ENCODE assay signal across 14 mouse cellular contexts in the genomic region with DNA sequence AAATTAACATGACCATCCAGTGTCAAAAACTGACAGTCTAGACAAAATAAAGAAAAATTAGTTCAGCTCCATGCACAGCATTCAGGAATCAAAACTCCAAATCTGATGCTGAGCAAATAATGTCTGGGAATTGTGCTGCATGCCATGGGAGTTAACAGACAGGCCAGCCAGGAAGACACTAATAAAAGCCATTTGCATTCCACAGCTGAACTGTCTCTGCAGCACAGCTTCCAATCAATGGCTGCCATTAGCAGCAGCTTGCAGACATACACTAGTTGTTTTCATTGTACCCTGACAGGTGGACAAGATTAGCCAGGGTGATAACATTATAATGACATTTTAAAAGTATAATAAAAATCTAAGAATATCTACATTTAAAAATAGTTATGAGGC.
DNase-seq lines count a peak whose midpoint lies in the region; ATAC-seq and TF ChIP-seq lines count a peak whose summit lies in the region.
"Had no signal": no experiment of that assay in that cellular context is flagged by ENCODE, and none has a peak within 500 bp of the region (broad histone marks: within the 10 kb centered on the region; RNA-seq: fewer than 3 reads in every experiment).

No protein-coding gene starts in this region.

- peak overlapping the region; percentile 46; the same call in 1 of the 2 replicates for H3K27ac ChIP-seq in layer of hippocampus, adult 2 months
- no peak overlapping the region; the same call in 1 of the 2 replicates for H3K27ac ChIP-seq in forebrain, embryonic 13.5 days
- H3K27ac ChIP-seq in intestine, embryonic 16.5 days (ENCODE audit: low read length) = no peak overlapping the region
- H3K27ac ChIP-seq in kidney, adult 2 months (ENCODE audit: insufficient read depth, low read depth, low read length) = no peak overlapping the region
- H3K27ac ChIP-seq: kidney, postnatal 0 days; liver, embryonic 15.5 days; macrophage had no signal

- TF ChIP-seq CTCF in layer of hippocampus, adult 2 months (conservative IDR thresholded peaks at IDR 0.05) = no peak
- no peak for TF ChIP-seq CTCF in kidney, adult 2 months (conservative IDR thresholded peaks at IDR 0.05; ENCODE audit: insufficient read depth, insufficient read length, low read depth, low read length)

- H3K4me2 ChIP-seq in forebrain, embryonic 13.5 days = no peak overlapping the region
- H3K4me2 ChIP-seq in intestine, embryonic 16.5 days (ENCODE audit: low read depth, low read length) = no peak overlapping the region
- H3K4me2 ChIP-seq: liver, embryonic 15.5 days had no signal

- DNase-seq in layer of hippocampus, adult 2 months (ENCODE audit: low spot score in 2 of 2) = no peak
- DNase-seq in layer of hippocampus, postnatal 25 days (ENCODE audit: extremely low spot score in 1 of 2, low spot score in 1 of 2) = no peak
- peak; percentile 38 for DNase-seq in retina, embryonic 14.5 days (ENCODE audit: low spot score)
- DNase-seq in lung, postnatal 14 days = no peak
- no peak for DNase-seq in kidney, adult 2 months
- no peak for DNase-seq in B cell, adult 2 months
- DNase-seq: gastrocnemius, postnatal 25 days; thymus, adult 18-20 months had no signal

- H3K9ac ChIP-seq in forebrain, embryonic 13.5 days = no peak overlapping the region
- no peak overlapping the region for H3K9ac ChIP-seq in intestine, embryonic 16.5 days (ENCODE audit: low read depth, low read length)
- H3K9ac ChIP-seq: liver, embryonic 15.5 days had no signal

- H3K4me3 ChIP-seq in layer of hippocampus, adult 2 months = no peak overlapping the region
- no peak overlapping the region for H3K4me3 ChIP-seq in forebrain, embryonic 13.5 days
- no peak overlapping the region for H3K4me3 ChIP-seq in intestine, embryonic 16.5 days (ENCODE audit: low read length)
- no peak overlapping the region for H3K4me3 ChIP-seq in kidney, adult 2 months (ENCODE audit: insufficient read depth, low read depth, low read length)
- H3K4me3 ChIP-seq: liver, embryonic 15.5 days had no signal

- peaks cover 6% of the 10 kb centered on the region; the same call in 1 of the 2 replicates for H3K4me1 ChIP-seq in forebrain, embryonic 13.5 days
- H3K4me1 ChIP-seq in intestine, embryonic 16.5 days (ENCODE audit: control insufficient read depth, insufficient read depth, low read length) = no peaks in the 10 kb centered on the region
- H3K4me1 ChIP-seq in kidney, adult 2 months (ENCODE audit: control insufficient read depth, insufficient read depth, low read length) = no peaks in the 10 kb centered on the region
- H3K4me1 ChIP-seq: liver, embryonic 15.5 days had no signal

- no peaks in the 10 kb centered on the region for H3K36me3 ChIP-seq in forebrain, embryonic 13.5 days (ENCODE audit: poor library complexity, severe bottlenecking)
- H3K36me3 ChIP-seq in intestine, embryonic 16.5 days (ENCODE audit: control insufficient read depth, insufficient read depth, low read length) = no peaks in the 10 kb centered on the region
- H3K36me3 ChIP-seq in kidney, adult 2 months (ENCODE audit: control insufficient read depth, insufficient read depth, low read length) = no peaks in the 10 kb centered on the region
- H3K36me3 ChIP-seq: liver, embryonic 15.5 days had no signal

- no peak for TF ChIP-seq POLR2A in kidney, adult 2 months (IDR thresholded peaks at IDR 0.05; ENCODE audit: low read depth, low read length)

- peak; percentile 72 for ATAC-seq in forebrain, embryonic 13.5 days
- peak; percentile 55 for ATAC-seq in intestine, embryonic 16.5 days
- ATAC-seq: CD4-positive, CD25-positive, alpha-beta regulatory T cell, adult 4 months had no signal

- no peaks in the 10 kb centered on the region for H3K27me3 ChIP-seq in forebrain, embryonic 13.5 days
- H3K27me3 ChIP-seq in intestine, embryonic 16.5 days (replicated peaks; ENCODE audit: control insufficient read depth, insufficient read depth, low read length) = no peaks in the 10 kb centered on the region
- no peaks in the 10 kb centered on the region for H3K27me3 ChIP-seq in kidney, adult 2 months (replicated peaks; ENCODE audit: control insufficient read depth, insufficient read depth, low read length)
- H3K27me3 ChIP-seq: liver, embryonic 15.5 days had no signal

- H3K9me3 ChIP-seq in forebrain, embryonic 13.5 days (replicated peaks) = no peaks in the 10 kb centered on the region
- no peaks in the 10 kb centered on the region for H3K9me3 ChIP-seq in intestine, embryonic 16.5 days (ENCODE audit: control insufficient read depth, low read length)
- H3K9me3 ChIP-seq: liver, embryonic 15.5 days had no signal
